Mouse (Mus musculus): Measurements from ENCODE around the gene Gm17660.
A peak's percentile ranks its signal among the peaks of the same experiment; 100 is the strongest.
"Not testable (repeated sequence)": the region's sequence is repeated elsewhere in the genome, so short reads cannot be mapped to it uniquely, and the experiment has no call there.

Gene Gm17660

DNA sequence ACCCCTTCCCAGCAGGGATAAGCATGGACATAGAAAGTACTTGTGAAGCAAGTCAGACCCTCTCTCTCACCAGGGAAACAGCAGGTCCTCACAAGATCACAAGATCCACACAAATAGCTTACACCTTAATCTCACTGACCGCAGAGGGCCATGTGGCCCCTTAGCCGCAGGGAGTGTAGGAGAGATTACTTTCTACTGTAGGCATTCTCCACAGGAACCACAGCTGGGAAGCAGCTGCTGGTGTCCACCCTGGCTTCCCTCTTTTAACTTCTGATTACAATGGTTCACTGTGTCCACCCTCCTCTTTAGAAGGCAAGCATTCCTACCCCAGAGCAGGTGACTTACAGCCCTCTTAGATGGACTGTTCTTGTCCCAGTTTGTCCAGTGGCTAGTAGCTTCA, 33.7 kb downstream of the Gm17660 start:
- DNase-seq (ENCODE audit: low spot score in 2 of 2), result no peak

DNA sequence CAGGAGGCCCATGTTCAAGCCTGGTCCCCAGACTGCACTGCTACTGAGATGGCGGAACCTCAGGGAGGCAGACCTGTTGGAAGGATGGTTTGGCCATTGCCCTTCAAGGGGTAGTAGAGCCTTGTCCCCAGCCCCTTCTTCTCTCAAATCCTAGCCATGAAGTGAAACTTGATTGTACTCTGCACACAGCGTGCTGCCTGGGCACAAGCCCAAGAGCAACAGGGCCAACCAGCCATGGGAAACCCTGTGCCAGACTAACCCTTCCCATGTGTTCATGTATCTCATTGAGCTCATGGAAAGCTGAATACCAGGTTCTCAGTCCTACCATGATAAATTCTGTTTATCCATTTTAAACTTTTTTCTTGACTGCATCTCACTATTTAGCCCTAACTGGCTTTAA, 34.5 kb downstream of the Gm17660 start:
- DNase-seq (ENCODE audit: low spot score in 2 of 2), result no peak

DNA sequence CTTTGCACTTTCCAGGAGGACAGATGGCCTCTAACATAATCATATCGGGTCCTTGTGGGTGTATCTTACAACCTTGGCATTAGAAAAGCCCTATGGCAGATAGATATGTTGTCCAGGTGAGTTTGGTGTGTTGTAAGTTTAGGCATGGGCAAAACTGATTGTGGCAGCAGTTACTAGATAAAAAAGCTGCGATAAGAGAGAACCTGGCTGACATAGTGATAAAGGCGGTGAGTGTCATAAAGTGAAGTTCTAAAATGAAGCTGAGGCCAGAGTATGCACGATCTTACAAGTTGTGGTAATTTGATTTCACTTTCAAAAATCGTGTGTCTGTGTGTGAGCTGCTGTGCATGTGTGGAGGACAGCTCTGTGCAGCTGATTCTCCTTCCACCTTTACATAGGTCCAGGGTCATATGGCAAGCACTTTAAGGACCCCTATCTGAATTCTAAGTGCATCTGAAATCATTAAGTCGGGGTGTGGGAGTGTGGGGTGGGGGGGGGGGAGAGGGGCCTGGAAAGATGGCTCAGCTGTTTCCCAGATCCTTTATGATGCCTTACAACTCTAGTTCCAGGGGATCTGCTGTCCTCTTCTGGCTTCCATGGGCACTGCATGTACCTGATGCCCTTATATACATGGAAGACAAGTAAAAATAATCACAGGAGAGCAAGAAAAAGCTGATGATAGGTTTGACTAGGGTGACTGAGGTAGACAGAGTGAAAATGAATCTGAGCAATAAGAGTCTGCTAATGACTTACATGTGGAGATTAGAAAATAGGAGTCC, 38.1 kb downstream of the Gm17660 start:
- DNase-seq (ENCODE audit: low spot score in 2 of 2), result peak; percentile 65 to 78

DNA sequence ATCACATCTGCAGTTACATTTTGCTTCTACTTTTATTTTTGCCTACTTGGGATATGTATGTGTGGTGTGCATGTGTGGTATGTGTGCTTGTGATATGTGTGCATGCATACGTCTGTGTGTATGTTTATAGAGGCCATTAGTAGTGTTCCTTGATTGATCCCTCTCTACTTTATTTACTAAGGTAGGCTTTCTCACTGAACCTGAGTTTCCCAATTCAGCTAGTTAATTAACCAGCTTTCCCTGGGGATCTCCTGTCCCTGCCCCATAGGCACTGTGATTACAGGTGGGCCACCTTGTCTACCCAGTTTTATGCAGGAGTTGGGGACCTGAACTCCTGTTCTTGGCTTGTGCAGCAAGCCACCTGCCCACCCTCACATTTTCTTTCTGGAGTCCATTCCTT, 40.7 kb downstream of the Gm17660 start:
- DNase-seq (ENCODE audit: low spot score in 2 of 2), result no peak

DNA sequence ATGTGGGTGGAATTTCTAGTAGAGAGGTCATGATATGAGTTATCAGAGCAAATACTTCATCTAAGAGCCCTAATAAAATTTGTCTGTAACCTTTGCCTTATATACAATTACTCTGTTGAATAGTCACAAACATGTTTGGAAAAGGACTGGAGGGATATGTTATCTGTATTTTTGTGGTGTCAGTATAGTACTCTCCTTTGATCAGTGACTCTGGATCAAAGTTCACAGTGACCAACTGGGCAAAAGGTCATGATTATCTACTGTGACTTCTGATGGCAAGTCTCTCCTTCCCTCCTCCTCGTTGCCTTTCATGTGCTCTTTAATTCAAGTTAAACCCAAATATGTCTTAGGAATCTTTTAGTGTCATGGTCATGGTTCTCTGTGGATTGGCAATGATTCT, 41.6 kb downstream of the Gm17660 start:
- no peak for DNase-seq (ENCODE audit: low spot score in 2 of 2)

DNA sequence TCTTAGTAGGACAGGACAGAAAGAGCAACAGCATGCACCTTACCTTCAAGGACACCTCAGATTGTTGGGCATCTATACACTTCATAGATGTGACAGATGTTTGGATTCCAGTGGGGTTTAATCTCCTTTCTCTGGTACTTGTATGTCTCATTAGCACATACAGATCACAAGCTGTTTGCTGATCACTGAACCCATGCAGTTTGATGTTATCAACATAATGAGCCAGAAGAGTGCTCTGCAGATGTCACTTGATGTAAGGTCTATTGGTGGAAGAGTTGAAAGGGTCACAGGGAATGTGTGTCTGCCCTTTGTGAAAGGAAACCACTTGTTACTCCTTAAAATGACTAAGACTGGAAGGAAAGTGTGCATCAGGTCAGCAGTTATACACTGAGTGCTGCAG, 42.3 kb downstream of the Gm17660 start:
- no peak for DNase-seq (ENCODE audit: low spot score in 2 of 2)

DNA sequence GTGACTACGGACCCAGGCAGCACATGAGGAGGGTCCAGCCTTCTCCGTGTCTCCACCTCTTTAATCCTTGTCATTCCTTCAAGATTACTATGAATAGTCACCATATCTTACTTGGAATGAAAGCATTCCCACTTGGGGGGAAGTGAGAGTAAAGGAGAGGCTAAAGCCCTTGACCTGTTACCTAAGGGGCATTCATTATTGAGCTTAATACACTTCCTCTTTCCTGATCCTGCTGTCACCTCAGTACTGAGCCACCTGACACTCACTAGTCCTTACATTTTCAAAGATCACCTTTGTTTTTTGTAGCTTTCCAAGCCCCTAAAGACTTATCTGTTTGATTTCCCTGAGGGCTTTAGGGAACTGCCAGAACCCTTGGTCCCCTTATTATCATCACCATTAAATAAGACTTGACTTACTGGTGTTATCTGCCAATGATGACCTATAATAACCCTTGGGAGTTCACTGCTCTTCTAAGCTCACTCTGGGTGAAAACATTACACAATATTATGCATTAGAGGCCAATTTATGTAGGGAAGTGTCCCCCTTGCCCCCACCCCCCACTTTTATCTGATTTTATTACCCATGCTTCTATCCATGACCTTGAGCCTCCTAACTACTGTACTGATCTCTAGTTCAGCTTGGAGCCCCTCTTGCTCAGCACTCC, 44.8 kb downstream of the Gm17660 start:
- DNase-seq (ENCODE audit: low spot score in 2 of 2), result no peak

DNA sequence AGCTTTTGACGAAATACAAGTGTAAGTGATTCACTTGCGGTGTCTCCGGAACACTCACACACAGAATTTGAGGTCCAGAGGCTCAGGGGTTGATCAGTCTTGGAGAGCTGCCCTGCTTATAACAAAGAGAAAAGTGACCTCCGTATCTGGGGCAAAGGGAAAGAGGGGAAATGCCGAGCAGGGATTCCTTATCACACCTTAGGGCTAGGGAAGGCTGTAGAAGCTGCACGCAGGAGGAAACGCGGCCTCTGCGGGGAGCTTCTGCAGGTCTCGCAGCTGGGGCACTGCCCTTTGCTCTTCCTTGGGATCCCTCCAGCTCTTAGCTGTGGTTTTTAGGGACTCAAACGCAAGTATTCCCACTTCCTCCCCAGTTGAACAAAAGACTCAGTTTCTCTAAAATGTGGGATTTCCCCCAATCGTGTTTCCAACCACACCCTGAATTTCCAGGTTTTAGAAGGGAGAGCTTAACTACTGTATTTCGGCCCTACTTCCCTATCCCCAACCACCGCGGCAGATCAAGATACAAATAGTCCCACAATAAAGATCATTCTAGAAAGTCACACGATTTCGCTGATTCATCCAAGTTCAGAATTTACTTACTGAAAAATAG, 52.1 kb downstream of the Gm17660 start:
- DNase-seq (ENCODE audit: low spot score in 2 of 2), result no peak

DNA sequence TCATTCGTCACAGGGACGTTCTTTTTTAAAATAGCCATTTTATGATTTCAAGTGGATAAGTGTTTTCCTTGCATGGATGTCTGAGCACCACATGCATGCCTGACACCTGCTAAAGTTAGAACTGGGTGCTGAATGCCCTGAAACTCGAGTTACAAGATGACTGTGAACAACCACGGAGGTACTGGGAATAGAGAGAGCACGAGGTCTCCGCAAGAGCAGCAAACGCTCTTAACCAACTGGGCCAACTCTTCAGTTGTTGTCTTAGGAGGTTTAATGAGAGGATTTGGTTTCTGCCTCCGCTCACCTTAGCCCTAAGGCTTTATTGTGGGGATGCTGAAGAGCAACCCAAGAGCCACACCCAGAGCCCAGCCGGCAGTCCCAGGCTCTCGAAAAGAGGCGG, 52.6 kb downstream of the Gm17660 start:
- no peak for DNase-seq (ENCODE audit: low spot score in 2 of 2)

DNA sequence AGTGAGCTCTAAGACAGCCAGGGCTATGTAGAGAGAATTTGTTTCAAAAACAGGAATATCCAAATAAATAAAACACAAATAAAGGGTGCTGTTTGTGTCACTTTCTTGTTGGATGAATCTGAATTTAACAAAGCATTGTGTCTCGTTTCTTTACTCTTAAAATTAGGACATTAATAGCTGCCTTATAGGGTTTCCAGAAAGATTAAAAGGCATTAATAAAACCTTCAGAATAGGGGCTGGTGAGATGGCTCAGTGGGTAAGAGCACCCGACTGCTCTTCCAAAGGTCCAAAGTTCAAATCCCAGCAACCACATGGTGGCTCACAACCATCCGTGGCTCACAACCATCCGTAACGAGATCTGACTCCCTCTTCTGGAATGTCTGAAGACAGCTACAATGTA, 53.2 kb downstream of the Gm17660 start:
- not testable (repeated sequence) for DNase-seq (ENCODE audit: low spot score in 2 of 2)

DNA sequence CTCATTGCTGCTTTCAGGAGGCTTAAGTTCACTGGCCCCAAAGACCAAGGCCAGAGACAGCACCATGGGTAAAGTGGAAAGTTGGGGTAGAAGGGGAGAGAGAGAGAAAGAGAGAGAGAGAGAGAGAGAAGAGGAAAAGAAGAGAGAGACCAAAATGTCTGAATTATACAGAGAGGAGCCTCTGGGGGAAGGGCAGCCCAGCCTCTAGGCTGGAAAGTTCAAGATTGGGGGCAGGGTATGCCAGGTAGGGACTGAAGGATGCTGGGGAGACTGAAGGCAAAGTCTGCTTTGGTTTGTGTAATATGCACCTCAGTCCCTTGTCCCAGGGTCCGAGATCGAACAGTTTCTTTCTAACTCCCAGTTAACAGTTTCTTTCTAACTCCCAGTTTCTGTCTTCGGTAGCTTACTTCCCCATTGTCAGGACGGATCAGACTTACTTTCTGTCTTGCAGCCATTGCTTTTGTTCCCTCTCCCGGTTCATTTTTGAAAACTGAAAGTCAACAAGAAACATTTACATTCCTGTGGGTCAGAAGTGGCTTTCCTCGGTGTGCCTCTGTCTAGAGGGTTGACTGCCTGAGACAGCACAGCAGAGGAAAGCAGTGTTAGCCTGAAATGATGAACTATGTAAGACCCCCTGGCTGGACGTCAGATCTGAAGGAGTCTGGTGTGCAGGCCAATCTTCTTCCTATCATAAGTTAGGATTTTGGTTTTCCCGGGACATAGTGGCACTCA, 54.0 kb downstream of the Gm17660 start:
- DNase-seq (ENCODE audit: low spot score in 2 of 2), result no peak

DNA sequence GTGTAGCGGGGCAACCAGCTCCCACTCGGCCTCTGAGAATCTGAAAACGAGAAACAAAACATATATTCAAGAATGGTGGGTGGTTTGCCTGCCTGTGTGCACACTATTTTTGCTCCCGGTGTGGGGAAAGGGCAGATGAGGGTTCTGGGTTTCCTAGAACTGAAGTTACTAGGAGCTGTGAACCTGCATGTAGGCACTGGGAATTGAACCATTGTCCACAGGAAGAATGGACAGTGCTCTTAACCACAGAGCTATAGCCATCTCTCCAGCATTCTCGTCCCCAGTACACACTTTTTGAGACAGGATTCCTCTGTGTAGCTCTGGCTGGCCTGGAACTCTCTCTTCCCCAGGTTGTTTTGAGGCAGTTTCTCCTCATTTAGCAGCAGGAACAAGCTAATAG, 54.9 kb downstream of the Gm17660 start:
- no peak for DNase-seq (ENCODE audit: low spot score in 2 of 2)

DNA sequence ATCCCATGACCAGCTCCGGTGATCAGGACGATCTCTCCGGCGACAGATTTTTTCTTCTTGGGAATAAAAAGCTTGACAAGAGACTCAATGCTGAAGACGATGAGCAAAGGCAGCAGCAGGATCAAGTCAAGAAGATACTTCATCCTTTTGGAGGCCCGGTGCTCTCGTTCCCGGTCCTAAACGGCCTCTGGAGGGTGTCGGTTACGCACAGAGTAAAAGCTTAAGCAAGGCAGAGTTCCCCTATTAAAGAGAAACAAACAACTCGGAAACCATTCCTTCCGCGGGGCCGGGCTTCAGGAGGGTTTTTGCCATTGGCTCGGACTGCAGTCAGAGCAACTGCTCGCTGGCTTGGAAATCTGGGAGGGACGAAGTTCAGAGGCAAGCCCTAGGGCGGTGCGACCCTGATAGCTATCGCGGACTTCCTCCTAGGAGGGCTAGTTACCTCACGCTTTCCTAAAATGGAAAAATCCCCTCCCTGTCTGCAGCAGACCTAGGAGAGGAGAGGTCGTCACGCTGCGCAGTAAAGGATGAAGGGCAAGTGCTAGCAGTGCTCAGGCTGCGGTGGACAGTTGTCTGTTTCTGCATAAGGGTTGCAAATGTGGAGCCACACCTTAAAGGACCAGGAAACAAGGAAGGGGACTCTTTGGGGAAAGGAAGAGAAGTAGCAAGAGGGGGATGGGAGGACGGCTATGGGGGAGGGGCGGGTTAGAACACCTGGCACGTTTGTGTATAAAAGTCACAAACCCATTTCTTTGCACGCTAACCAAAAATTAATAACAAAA, 55.6 kb downstream of the Gm17660 start, which contains the start of gene Hsd17b11:
Gene Hsd17b11 (minus strand): TSS at position 323 of the 782 bp plus-strand sequence.
- peak; percentile 72 to 75 for DNase-seq (ENCODE audit: low spot score in 2 of 2)

Measured in right cerebral cortex, adult 2 months (tissue).